Mouse (Mus musculus): Measurements from ENCODE around the gene Acaa1a. TPM values are rescaled to one million over a fixed set of nuclear protein-coding genes. Genes with fewer than 3 reads are reported as not detected.

The Acaa1a gene
- polyA plus RNA-seq, 1 experiment from 2014 or later = 90.5 TPM

DNA sequence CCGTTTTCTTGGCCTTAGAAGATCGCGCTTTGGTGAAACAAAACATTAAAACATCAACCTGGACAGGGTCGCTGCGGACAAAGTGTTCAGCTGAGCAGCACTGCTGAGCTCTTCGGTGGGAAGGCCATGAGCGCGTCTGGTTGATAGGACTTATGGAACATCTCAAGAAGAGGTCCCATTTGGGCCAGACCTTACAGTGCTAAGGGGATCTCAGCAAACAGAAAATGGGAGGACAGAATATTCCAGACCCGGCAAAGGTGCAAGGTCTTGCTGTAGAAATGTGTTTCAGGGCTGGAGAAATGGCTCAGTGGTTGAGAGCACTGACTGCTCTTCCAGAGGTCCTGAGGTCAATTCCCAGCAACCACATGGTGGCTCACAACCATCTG, 16.2 kb upstream of the Acaa1a start:
- Histone ChIP-seq H3K27me3 (replicated peaks; ENCODE audit: control insufficient read depth, insufficient read depth, low read length) (no peaks in the 10 kb centered on the region), H3K4me3 (ENCODE audit: low read depth, low read length) (peak overlapping the region; percentile 92), H3K4me1 (replicated peaks; ENCODE audit: control insufficient read depth, insufficient read depth, low read length) (no peaks in the 10 kb centered on the region), H3K9me3 (ENCODE audit: control insufficient read depth) (no peaks in the 10 kb centered on the region), H3K4me2 (replicated peaks; ENCODE audit: low read depth) (peak overlapping the region; percentile 99), H3K27ac (ENCODE audit: low read depth, low read length) (peak overlapping the region; percentile 93), H3K9ac (ENCODE audit: low read depth, low read length) (peak overlapping the region; percentile 80), H3K36me3 (ENCODE audit: control insufficient read depth, insufficient read depth) (0 out of 2 replicates have a peak, but pooled peaks cover 2% of the 10 kb centered on the region)
- no peak for ATAC-seq
- 4% methylated on average over 9 of the region's 9 CpGs for WGBS
- TF ChIP-seq CTCF (IDR thresholded peaks at IDR 0.05; ENCODE audit: low read depth) = no peak

DNA sequence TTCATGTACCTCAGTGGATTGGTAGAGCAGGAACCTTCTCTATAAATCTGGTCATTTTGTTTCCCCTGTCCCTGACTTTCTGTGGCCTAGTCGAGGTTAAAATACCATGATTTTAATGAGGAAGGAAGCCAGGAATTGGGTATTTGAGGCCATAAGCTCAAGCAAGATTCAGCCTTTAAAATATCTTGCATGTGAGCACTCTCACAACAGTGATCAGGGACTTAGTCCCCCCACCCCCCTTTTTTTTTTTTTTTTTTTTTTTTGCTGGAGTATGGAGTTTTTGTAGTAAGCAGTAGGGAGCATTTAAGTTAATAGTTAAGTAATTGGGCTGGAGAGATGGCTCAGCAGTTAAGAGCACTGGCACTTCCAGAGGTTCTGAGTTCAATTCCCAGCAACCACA, 15.3 kb upstream of the Acaa1a start:
- H3K9me3 ChIP-seq (ENCODE audit: control insufficient read depth) = no peaks in the 10 kb centered on the region
- no peaks in the 10 kb centered on the region for H3K27me3 ChIP-seq (replicated peaks; ENCODE audit: control insufficient read depth, insufficient read depth, low read length)
- ATAC-seq = no peak
- WGBS = 79% methylated on average over 1 of the region's 1 CpGs
- no peak overlapping the region for H3K27ac ChIP-seq (ENCODE audit: low read depth, low read length)
- no peaks in the 10 kb centered on the region for H3K36me3 ChIP-seq (ENCODE audit: control insufficient read depth, insufficient read depth)
- no peak overlapping the region for H3K4me2 ChIP-seq (replicated peaks; ENCODE audit: low read depth)
- no peaks in the 10 kb centered on the region for H3K4me1 ChIP-seq (replicated peaks; ENCODE audit: control insufficient read depth, insufficient read depth, low read length)
- no peak overlapping the region for H3K9ac ChIP-seq (ENCODE audit: low read depth, low read length)
- no peak overlapping the region for H3K4me3 ChIP-seq (ENCODE audit: low read depth, low read length)
- TF ChIP-seq CTCF (IDR thresholded peaks at IDR 0.05; ENCODE audit: low read depth) = no peak

GRCm38 (mm10) chr9:119328488-119328887, 11.0 kb upstream of the Acaa1a start:
- H3K4me1 ChIP-seq (replicated peaks; ENCODE audit: control insufficient read depth, insufficient read depth, low read length) = no peaks in the 10 kb centered on the region
- no peaks in the 10 kb centered on the region for H3K27me3 ChIP-seq (replicated peaks; ENCODE audit: control insufficient read depth, insufficient read depth, low read length)
- TF ChIP-seq CTCF (IDR thresholded peaks at IDR 0.05; ENCODE audit: low read depth) = no peak
- 69% methylated on average over 3 of the region's 3 CpGs for whole genome bisulfite sequencing
- ATAC-seq = no peak
- H3K27ac ChIP-seq (ENCODE audit: low read depth, low read length) = no peak overlapping the region
- no peaks in the 10 kb centered on the region for H3K9me3 ChIP-seq (ENCODE audit: control insufficient read depth)
- no peaks in the 10 kb centered on the region for H3K36me3 ChIP-seq (ENCODE audit: control insufficient read depth, insufficient read depth)
- H3K4me2 ChIP-seq (replicated peaks; ENCODE audit: low read depth) = no peak overlapping the region
- H3K4me3 ChIP-seq (ENCODE audit: low read depth, low read length) = no peak overlapping the region
- H3K9ac ChIP-seq (ENCODE audit: low read depth, low read length) = no peak overlapping the region

GRCm38 (mm10) chr9:119330186-119330963, 9.1 kb upstream of the Acaa1a start:
- Histone ChIP-seq H3K9ac (ENCODE audit: low read depth, low read length) (no peak overlapping the region), H3K4me3 (ENCODE audit: low read depth, low read length) (no peak overlapping the region), H3K27me3 (replicated peaks; ENCODE audit: control insufficient read depth, insufficient read depth, low read length) (no peaks in the 10 kb centered on the region), H3K36me3 (ENCODE audit: control insufficient read depth, insufficient read depth) (no peaks in the 10 kb centered on the region), H3K9me3 (ENCODE audit: control insufficient read depth) (no peaks in the 10 kb centered on the region), H3K27ac (ENCODE audit: low read depth, low read length) (no peak overlapping the region), H3K4me1 (replicated peaks; ENCODE audit: control insufficient read depth, insufficient read depth, low read length) (no peaks in the 10 kb centered on the region), H3K4me2 (replicated peaks; ENCODE audit: low read depth) (no peak overlapping the region)
- no peak for ATAC-seq
- WGBS = 86% methylated on average over 15 of the region's 15 CpGs
- no peak for TF ChIP-seq CTCF (IDR thresholded peaks at IDR 0.05; ENCODE audit: low read depth)

DNA sequence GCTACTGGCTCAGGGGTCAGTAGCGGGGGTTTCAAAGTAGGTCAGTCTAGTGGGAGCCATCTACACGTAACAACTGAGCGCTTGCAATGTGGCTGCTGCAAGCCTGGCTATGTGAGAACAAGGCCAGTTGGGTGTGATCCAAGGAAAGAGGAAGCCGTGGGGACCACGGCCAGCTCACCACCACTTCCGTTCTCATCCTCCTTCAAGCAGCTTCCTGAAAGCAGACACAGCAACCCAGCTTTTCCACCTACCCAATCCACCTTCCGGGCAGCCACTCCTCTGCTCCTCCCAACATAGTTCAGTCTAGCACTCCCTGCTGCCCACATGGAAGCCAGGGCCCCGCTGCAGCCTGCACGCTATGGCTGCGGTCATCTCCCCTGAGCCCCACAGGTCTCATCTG, 5.2 kb upstream of the Acaa1a start:
- Histone ChIP-seq H3K27me3 (replicated peaks; ENCODE audit: control insufficient read depth, insufficient read depth, low read length) (no peaks in the 10 kb centered on the region), H3K36me3 (ENCODE audit: control insufficient read depth, insufficient read depth) (peaks cover 21% of the 10 kb centered on the region), H3K4me2 (replicated peaks; ENCODE audit: low read depth) (no peak overlapping the region), H3K9ac (ENCODE audit: low read depth, low read length) (no peak overlapping the region), H3K4me3 (ENCODE audit: low read depth, low read length) (no peak overlapping the region), H3K9me3 (ENCODE audit: control insufficient read depth) (no peaks in the 10 kb centered on the region), H3K4me1 (replicated peaks; ENCODE audit: control insufficient read depth, insufficient read depth, low read length) (no peaks in the 10 kb centered on the region), H3K27ac (ENCODE audit: low read depth, low read length) (peak overlapping the region; percentile 35; the same call in 1 of the 2 replicates)
- TF ChIP-seq CTCF (IDR thresholded peaks at IDR 0.05; ENCODE audit: low read depth) = no peak
- WGBS = 50% methylated on average over 10 of the region's 10 CpGs
- ATAC-seq = no peak

- Histone ChIP-seq H3K4me1 (replicated peaks; ENCODE audit: control insufficient read depth, insufficient read depth, low read length) (no peaks in the 10 kb centered on the region), H3K27ac (ENCODE audit: low read depth, low read length) (peak overlapping the region; percentile 35; the same call in 1 of the 2 replicates), H3K9ac (ENCODE audit: low read depth, low read length) (no peak overlapping the region), H3K4me3 (ENCODE audit: low read depth, low read length) (no peak overlapping the region), H3K4me2 (replicated peaks; ENCODE audit: low read depth) (no peak overlapping the region), H3K36me3 (ENCODE audit: control insufficient read depth, insufficient read depth) (peaks cover 21% of the 10 kb centered on the region), H3K27me3 (replicated peaks; ENCODE audit: control insufficient read depth, insufficient read depth, low read length) (no peaks in the 10 kb centered on the region), H3K9me3 (ENCODE audit: control insufficient read depth) (no peaks in the 10 kb centered on the region)
- 89% methylated on average over 2 of the region's 2 CpGs for WGBS
- no peak for TF ChIP-seq CTCF (IDR thresholded peaks at IDR 0.05; ENCODE audit: low read depth)
- no peak for ATAC-seq
Measured at GRCm38 (mm10) chr9:119334834-119335233, 4.6 kb upstream of the Acaa1a start.

Data from intestine, postnatal 0 days (tissue).